8 mouse cellular contexts compared by ENCODE assay signal in genomic region chr9:64020171-64020605, GRCm38 (mm10). TPM values are rescaled to one million over a fixed set of nuclear protein-coding genes. Genes with fewer than 3 reads are reported as not detected.
DNase-seq lines count a peak whose midpoint lies in the region; ATAC-seq and TF ChIP-seq lines count a peak whose summit lies in the region.

No protein-coding gene starts in this region.

- intact Hi-C loops in heart, adult 2 months (cut with DNase I), result loop anchor here (2.0 kb wide), 1 partner anchor 61 kb away; no protein-coding TSS in a partner anchor

- H3K4me3 ChIP-seq in layer of hippocampus, adult 2 months, result peak overlapping the region; percentile 54
- H3K4me3 ChIP-seq in heart, adult 2 months, result peak overlapping the region; percentile 60
- H3K4me3 ChIP-seq in midbrain, embryonic 12.5 days, result peak overlapping the region; percentile 70

- H3K9ac ChIP-seq in heart, adult 2 months (ENCODE audit: low read depth, low read length), result peak overlapping the region; percentile 91
- H3K9ac ChIP-seq in midbrain, embryonic 12.5 days (replicated peaks), result peak overlapping the region; percentile 87

- TF ChIP-seq EP300 in heart, adult 2 months (IDR thresholded peaks at IDR 0.05; ENCODE audit: insufficient read depth, low read depth, low read length), result no peak

- ATAC-seq in midbrain, embryonic 12.5 days (ENCODE audit: low FRiP score, low read depth), result no peak
- ATAC-seq in megakaryocyte-erythroid progenitor cell, adult 5-6 weeks (replicated peaks; ENCODE audit: low FRiP score, low TSS enrichment, poor library complexity, severe bottlenecking), result no peak

- no peak for DNase-seq in layer of hippocampus, adult 2 months (ENCODE audit: low spot score in 2 of 2)
- DNase-seq in layer of hippocampus, postnatal 36 days, result no peak
- peak; percentile 41 for DNase-seq in adipocyte (ENCODE audit: low spot score)
- no peak for DNase-seq in heart, adult 2 months
- DNase-seq in kidney, postnatal 4 days, result peak; percentile 56 to 68
- no peak for DNase-seq in left cerebral cortex, adult 18-20 months (ENCODE audit: low spot score in 2 of 2)

- no peak for TF ChIP-seq POLR2A in heart, adult 2 months (IDR thresholded peaks at IDR 0.05; ENCODE audit: insufficient read depth, low read depth, low read length)

- H3K4me2 ChIP-seq in midbrain, embryonic 12.5 days (replicated peaks), result peak overlapping the region; percentile 93

- TF ChIP-seq CTCF in layer of hippocampus, adult 2 months (conservative IDR thresholded peaks at IDR 0.05), result no peak
- TF ChIP-seq CTCF in heart, adult 2 months (IDR thresholded peaks at IDR 0.05), result no peak

- H3K4me1 ChIP-seq in heart, adult 2 months (ENCODE audit: control insufficient read depth, insufficient read depth, low read length), result peaks cover 10% of the 10 kb centered on the region
- H3K4me1 ChIP-seq in midbrain, embryonic 12.5 days, result peaks cover 65% of the 10 kb centered on the region

- H3K79me2 ChIP-seq in heart, adult 2 months (replicated peaks; ENCODE audit: control insufficient read depth, insufficient read depth, low read length), result no peaks in the 10 kb centered on the region; the same call in 1 of the 2 replicates

- no peaks in the 10 kb centered on the region for H3K27me3 ChIP-seq in heart, adult 2 months (ENCODE audit: control insufficient read depth, insufficient read depth, low read length)
- peaks cover 30% of the 10 kb centered on the region for H3K27me3 ChIP-seq in midbrain, embryonic 12.5 days

- no peak overlapping the region; the same call in 1 of the 2 replicates for H3K27ac ChIP-seq in layer of hippocampus, adult 2 months
- peak overlapping the region; percentile 78 for H3K27ac ChIP-seq in heart, adult 2 months
- H3K27ac ChIP-seq in midbrain, embryonic 12.5 days (replicated peaks), result peak overlapping the region; percentile 87

- peaks cover 3% of the 10 kb centered on the region; the same call in 1 of the 2 replicates for H3K36me3 ChIP-seq in heart, adult 2 months (ENCODE audit: control insufficient read depth, insufficient read depth, low read length)
- H3K36me3 ChIP-seq in midbrain, embryonic 12.5 days, result no peaks in the 10 kb centered on the region

- WGBS in heart, adult 2 months, result under 1% methylated on average over 47 of the region's 50 CpGs
- under 1% methylated on average over 50 of the region's 50 CpGs for WGBS in midbrain, embryonic 12.5 days

- no peaks in the 10 kb centered on the region for H3K9me3 ChIP-seq in midbrain, embryonic 12.5 days

RNA-seq across cellular contexts. Expression of gene Smad6, which starts 1.7 kb away (rescaled TPM):
- 1 to 10 TPM; 2.1 to 2.3 TPM for total RNA-seq in layer of hippocampus, adult 2 months (2021)
- 1 to 10 TPM; 1.4 to 2.2 TPM for total RNA-seq in layer of hippocampus, postnatal 36 days (2021)
- 10 to 100 TPM; 11.0 to 15.1 TPM for total RNA-seq in heart, adult 2 months (2021)
- polyA plus RNA-seq in heart, adult 2 months (2012; rRNA removed), result 9.6 and 14.7 TPM in 2 replicates
- 7.8 TPM in 2 replicates for polyA plus RNA-seq in midbrain, embryonic 12.5 days (2016; fragmentation: Nextera tagmentation; extraction: Ambion mirVana)
- total RNA-seq in left cerebral cortex, adult 18-20 months (2021), result 1 to 10 TPM; 2.1 to 2.5 TPM
- total RNA-seq in megakaryocyte-erythroid progenitor cell, adult 5-6 weeks (2014; fragmentation: Nextera tagmentation), result not detected in 2 replicates
- total RNA-seq in megakaryocyte-erythroid progenitor cell, adult 5-6 weeks (2017), result 0.88 and 1.1 TPM in 2 replicates

Comparison
In these comparisons a context has a peak if more than half of its experiments do, and no peak if none do; other contexts are left out.
1. DNase-seq: peak in adipocyte (single experiment) and kidney, postnatal 4 days (2 of 2); none in layer of hippocampus, adult 2 months (0 of 2), layer of hippocampus, postnatal 36 days (0 of 2), heart, adult 2 months (0 of 2) and left cerebral cortex, adult 18-20 months (0 of 2).
2. Peak in every context shown above with its lines, with median percentiles within 50 percentile points of each other: H3K4me3 ChIP-seq.